ENCODE assay signal across 8 mouse cellular contexts in the genomic region with DNA sequence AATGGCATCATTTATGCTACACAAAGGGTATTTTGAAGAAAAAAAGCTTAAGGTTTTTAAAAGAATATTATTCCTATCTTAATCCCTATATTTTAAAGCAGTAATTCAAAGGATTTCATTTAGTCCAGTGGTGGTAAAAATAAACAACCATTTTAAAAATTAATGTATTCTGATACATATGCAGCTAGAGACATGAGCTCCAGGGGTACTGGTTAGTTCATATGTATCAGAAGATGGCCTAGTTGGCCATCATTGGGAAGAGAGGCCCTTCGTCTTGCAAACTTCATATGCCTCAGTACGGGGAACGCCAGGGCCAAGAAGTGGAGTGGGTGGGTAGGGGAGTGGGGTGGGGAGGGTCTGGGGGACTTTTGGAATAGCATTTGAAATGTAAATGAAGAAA.
A peak's percentile ranks its signal among the peaks of the same experiment; 100 is the strongest.
DNase-seq lines count a peak whose midpoint lies in the region; ATAC-seq and TF ChIP-seq lines count a peak whose summit lies in the region.
"Not testable (repeated sequence)": the region's sequence is repeated elsewhere in the genome, so short reads cannot be mapped to it uniquely, and the experiment has no call there.

No protein-coding gene starts in this region.

- not testable (repeated sequence) for TF ChIP-seq CTCF in forebrain, postnatal 0 days (IDR thresholded peaks at IDR 0.05; ENCODE audit: low read depth)

- not testable (repeated sequence) for H3K4me1 ChIP-seq in embryonic facial prominence, embryonic 14.5 days (ENCODE audit: control insufficient read depth, insufficient read depth, low read length); forebrain, postnatal 0 days (ENCODE audit: insufficient read depth); midbrain, embryonic 14.5 days (ENCODE audit: control insufficient read depth, insufficient read depth, low read length)

- peak; percentile 1 for DNase-seq in 3134 (ENCODE audit: extremely low read depth, insufficient read length, low spot score)
- peak; percentile 92 for DNase-seq in Muller cell, postnatal 12 days (ENCODE audit: inconsistent ontology term)
- peak; percentile 66 for DNase-seq in embryo, embryonic 10.5 days (ENCODE audit: low spot score)
- peak; percentile 16 for DNase-seq in embryonic facial prominence, embryonic 14.5 days (ENCODE audit: low spot score)
- peak; percentile 39 for DNase-seq in forebrain, postnatal 0 days
- peak; percentile 14 for DNase-seq in induced T-regulatory cell, adult 2 months (ENCODE audit: low read depth)
- peak; percentile 43 for DNase-seq in midbrain, embryonic 14.5 days
- DNase-seq in retina, postnatal 1 day: peak; percentile 39

- H3K9me3 ChIP-seq in embryonic facial prominence, embryonic 14.5 days (ENCODE audit: control insufficient read depth, low read length); forebrain, postnatal 0 days (ENCODE audit: low read length); midbrain, embryonic 14.5 days (ENCODE audit: control insufficient read depth, low read length): not testable (repeated sequence)

- not testable (repeated sequence) for H3K4me2 ChIP-seq in embryonic facial prominence, embryonic 14.5 days (ENCODE audit: low read depth, low read length); forebrain, postnatal 0 days (ENCODE audit: low read depth); midbrain, embryonic 14.5 days (ENCODE audit: low read length)

- not testable (repeated sequence) for H3K9ac ChIP-seq in embryonic facial prominence, embryonic 14.5 days (ENCODE audit: low read depth, low read length); forebrain, postnatal 0 days; midbrain, embryonic 14.5 days (replicated peaks; ENCODE audit: low read length)

- not testable (repeated sequence) for H3K4me3 ChIP-seq in embryonic facial prominence, embryonic 14.5 days (ENCODE audit: low read depth, low read length); forebrain, postnatal 0 days (ENCODE audit: low read depth, low read length); midbrain, embryonic 14.5 days (replicated peaks; ENCODE audit: low read depth, low read length)

- ATAC-seq in embryonic facial prominence, embryonic 14.5 days (ENCODE audit: low read depth); forebrain, postnatal 0 days; midbrain, embryonic 14.5 days (ENCODE audit: low FRiP score, low TSS enrichment): not testable (repeated sequence)

- 90% methylated on average over 3 of the region's 3 CpGs for WGBS in embryonic facial prominence, embryonic 14.5 days
- 95% methylated on average over 3 of the region's 3 CpGs for WGBS in forebrain, postnatal 0 days
- 93% methylated on average over 3 of the region's 3 CpGs for WGBS in midbrain, embryonic 14.5 days

- not testable (repeated sequence) for H3K27me3 ChIP-seq in embryonic facial prominence, embryonic 14.5 days (replicated peaks; ENCODE audit: control insufficient read depth, insufficient read depth, low read length); forebrain, postnatal 0 days (ENCODE audit: insufficient read depth, low read length); midbrain, embryonic 14.5 days (ENCODE audit: control insufficient read depth, insufficient read depth, low read length)

- not testable (repeated sequence) for H3K36me3 ChIP-seq in embryonic facial prominence, embryonic 14.5 days (ENCODE audit: control insufficient read depth, insufficient read depth, low read length); forebrain, postnatal 0 days (ENCODE audit: insufficient read depth); midbrain, embryonic 14.5 days (ENCODE audit: control insufficient read depth, insufficient read depth, low read length)

- H3K27ac ChIP-seq in embryonic facial prominence, embryonic 14.5 days (replicated peaks; ENCODE audit: low read depth, low read length); forebrain, postnatal 0 days (ENCODE audit: low read depth, low read length); midbrain, embryonic 14.5 days (replicated peaks; ENCODE audit: low read depth, low read length): not testable (repeated sequence)

Comparison
In these comparisons a context has a peak if more than half of its experiments do, and no peak if none do; other contexts are left out.
1. DNase-seq: peak in every context shown above with its lines; median percentile 92 in Muller cell, postnatal 12 days; 66 in embryo, embryonic 10.5 days; 43 in midbrain, embryonic 14.5 days; 39 in forebrain, postnatal 0 days; 39 in retina, postnatal 1 day; 16 in embryonic facial prominence, embryonic 14.5 days; 14 in induced T-regulatory cell, adult 2 months; 1 in 3134.